Mouse (Mus musculus) cerebellum, adult 2 months (tissue): Measurements from ENCODE around the gene Rtn3.

ENCODE experiments used
- CTCF ChIP-seq: fragments of 200-500 bp; IDR thresholded peaks from 2 replicates; pipeline ENCODE4 v1.5.1; 2011; ENCODE audit warnings: low read depth, mild to moderate bottlenecking, control low read depth, low read length, moderate library complexity, borderline replicate concordance; ENCODE audit not compliant: insufficient read depth
- POLR2A ChIP-seq: fragments of 200-500 bp; IDR thresholded peaks from 2 replicates; pipeline ENCODE4 v1.6.1; 2011; ENCODE audit warnings: low read length, control low read depth, borderline replicate concordance; ENCODE audit not compliant: insufficient read depth

GRCm38 (mm10) chr19:7467915-7468314 lies 15.2 kb downstream of the Rtn3 start:
- no peak for TF ChIP-seq POLR2A
- no peak for TF ChIP-seq CTCF
